Mouse (Mus musculus) MEL (cell line): ENCODE data around the gene Zmiz1. TPM values are rescaled to one million over a fixed set of nuclear protein-coding genes. Genes with fewer than 3 reads are reported as not detected.

Source experiments
- DNase-seq: peaks from one replicate; pipeline ENCODE4 v3.0.0; 2011; ENCODE audit warnings: low read depth, low spot score
- H3K27ac ChIP-seq: 2 replicates; pipeline ENCODE4 v1.5.1; 2012; ENCODE audit warnings: low read depth, mild to moderate bottlenecking, control low read depth, low read length, moderate library complexity; ENCODE audit not compliant: control insufficient read depth
- H3K27me3 ChIP-seq, 2 experiments: fragments of 150-350 bp in 1 of 2; sonication (generic) in 1 of 2; 2 replicates each; pipeline ENCODE4 v1.6.1; 2012; ENCODE audit warnings: low read length in 2 of 2, mild to moderate bottlenecking in 2 of 2, improper control_type of control experiment in 1 of 2, moderate library complexity in 1 of 2; ENCODE audit not compliant: insufficient read depth in 2 of 2, control insufficient read depth in 1 of 2
- H3K36me3 ChIP-seq, 2 experiments: 2 replicates each; pipeline ENCODE4 v1.6.1; 2012 to 2014; ENCODE audit warnings: low read length in 2 of 2, improper control_type of control experiment in 1 of 2, inconsistent platforms in 1 of 2, mild to moderate bottlenecking in 1 of 2; ENCODE audit not compliant: insufficient read depth in 2 of 2, control insufficient read depth in 1 of 2
- H3K4me1 ChIP-seq, 2 experiments: fragments of 150-350 bp in 1 of 2; sonication (generic) in 1 of 2; 2 replicates each; pipeline ENCODE4 v1.6.1; 2012; ENCODE audit warnings: low read length in 2 of 2, improper control_type of control experiment in 1 of 2, mild to moderate bottlenecking in 1 of 2; ENCODE audit not compliant: insufficient read depth in 2 of 2, control insufficient read depth in 1 of 2
- H3K4me3 ChIP-seq, 2 experiments: fragments of 150-350 bp in 1 of 2; sonication (generic) in 1 of 2; 2 replicates each; pipeline ENCODE4 v1.5.1; 2012; ENCODE audit warnings: low read depth in 2 of 2, low read length in 2 of 2, mild to moderate bottlenecking in 2 of 2, moderate library complexity in 2 of 2, control low read depth in 1 of 2, improper control_type of control experiment in 1 of 2; ENCODE audit not compliant: control insufficient read depth in 1 of 2, insufficient read depth in 1 of 2
- H3K79me2 ChIP-seq: 2 replicates; pipeline ENCODE4 v1.6.1; 2012; ENCODE audit warnings: mild to moderate bottlenecking, low read length, moderate library complexity; ENCODE audit not compliant: control insufficient read depth, poor library complexity, insufficient read depth
- H3K9ac ChIP-seq: 2 replicates; pipeline ENCODE4 v1.6.1; 2012; ENCODE audit warnings: low read depth, mild to moderate bottlenecking, control low read depth, low read length, moderate library complexity; ENCODE audit not compliant: control insufficient read depth, poor library complexity, severe bottlenecking
- H3K9me3 ChIP-seq: fragments of 150-350 bp; sonication (generic); replicated peaks from 2 replicates; pipeline ENCODE4 v1.6.1; 2012; ENCODE audit warnings: mild to moderate bottlenecking, low read length, improper control_type of control experiment, moderate library complexity; ENCODE audit not compliant: insufficient read depth
- CHD1 ChIP-seq: IDR thresholded peaks from 2 replicates; pipeline ENCODE4 v1.6.1; 2012; ENCODE audit warnings: low read depth, mild to moderate bottlenecking, inconsistent platforms, low read length, improper control_type of control experiment
- CHD2 ChIP-seq: IDR thresholded peaks from 2 replicates; pipeline ENCODE4 v1.6.1; 2011; ENCODE audit warnings: low read length, improper control_type of control experiment
- ELF1 ChIP-seq: IDR thresholded peaks from 2 replicates; pipeline ENCODE4 v1.6.1; 2014; ENCODE audit warnings: low read depth, mild to moderate bottlenecking, inconsistent platforms, low read length, improper control_type of control experiment, moderate library complexity
- EP300 ChIP-seq, 2 experiments: IDR thresholded peaks; 2 replicates each; pipeline ENCODE4 v1.6.1; 2011; ENCODE audit warnings: improper control_type of control experiment in 2 of 2, low read length in 2 of 2, low read depth in 1 of 2, mild to moderate bottlenecking in 1 of 2
- ETS1 ChIP-seq: IDR thresholded peaks from 2 replicates; pipeline ENCODE4 v1.6.1; 2012; ENCODE audit warnings: low read depth, mild to moderate bottlenecking, inconsistent platforms, low read length, improper control_type of control experiment, moderate library complexity
- GATA1 ChIP-seq: IDR thresholded peaks from 2 replicates; pipeline ENCODE4 v1.6.1; 2011; ENCODE audit warnings: low read depth, low read length, improper control_type of control experiment
- HCFC1 ChIP-seq: IDR thresholded peaks from 2 replicates; pipeline ENCODE4 v1.6.1; 2012; ENCODE audit warnings: low read depth, mild to moderate bottlenecking, inconsistent platforms, low read length, improper control_type of control experiment, moderate library complexity
- KAT2A ChIP-seq: conservative IDR thresholded peaks from 2 replicates; pipeline ENCODE4 v1.6.1; 2012; ENCODE audit warnings: low read depth, low read length, improper control_type of control experiment, inconsistent platforms
- MAFK ChIP-seq: IDR thresholded peaks from 2 replicates; pipeline ENCODE4 v1.6.1; 2011; ENCODE audit warnings: low read depth, mild to moderate bottlenecking, low read length, improper control_type of control experiment, borderline replicate concordance
- MAX ChIP-seq: IDR thresholded peaks from 2 replicates; pipeline ENCODE4 v1.6.1; 2011; ENCODE audit warnings: low read length, improper control_type of control experiment
- MAZ ChIP-seq: IDR thresholded peaks from 2 replicates; pipeline ENCODE4 v1.6.1; 2012; ENCODE audit warnings: low read depth, mild to moderate bottlenecking, inconsistent platforms, low read length, improper control_type of control experiment
- MEF2A ChIP-seq: IDR thresholded peaks from 2 replicates; pipeline ENCODE4 v1.6.1; 2014; ENCODE audit warnings: low read depth, mild to moderate bottlenecking, inconsistent platforms, low read length, improper control_type of control experiment; ENCODE audit not compliant: poor library complexity, insufficient replicate concordance, severe bottlenecking; ENCODE audit errors: extremely low read depth
- MXI1 ChIP-seq: IDR thresholded peaks from 2 replicates; pipeline ENCODE4 v1.6.1; 2011; ENCODE audit warnings: mild to moderate bottlenecking, low read depth, low read length, improper control_type of control experiment
- MYB ChIP-seq: IDR thresholded peaks from 2 replicates; pipeline ENCODE4 v1.6.1; 2011; ENCODE audit warnings: mild to moderate bottlenecking, low read depth, low read length, improper control_type of control experiment
- MYC ChIP-seq: IDR thresholded peaks from 2 replicates; pipeline ENCODE4 v1.6.1; 2011; ENCODE audit warnings: low read depth, mild to moderate bottlenecking, low read length, improper control_type of control experiment, moderate library complexity
- NRF1 ChIP-seq: IDR thresholded peaks from 2 replicates; pipeline ENCODE4 v1.6.1; 2014; ENCODE audit warnings: low read depth, mild to moderate bottlenecking, inconsistent platforms, low read length, improper control_type of control experiment, moderate library complexity; ENCODE audit not compliant: poor library complexity, insufficient read depth, severe bottlenecking
- POLR2AphosphoS2 ChIP-seq: IDR thresholded peaks from 2 replicates; pipeline ENCODE4 v1.6.1; 2011; ENCODE audit warnings: low read length, improper control_type of control experiment
- RCOR1 ChIP-seq: IDR thresholded peaks from 2 replicates; pipeline ENCODE4 v1.6.1; 2012; ENCODE audit warnings: low read depth, mild to moderate bottlenecking, inconsistent platforms, low read length, improper control_type of control experiment
- SIN3A ChIP-seq: IDR thresholded peaks from 2 replicates; pipeline ENCODE4 v1.6.1; 2012; ENCODE audit warnings: low read length, improper control_type of control experiment, inconsistent platforms
- TAL1 ChIP-seq: IDR thresholded peaks from 2 replicates; pipeline ENCODE4 v1.6.1; 2012; ENCODE audit warnings: mild to moderate bottlenecking, inconsistent platforms, low read length, moderate library complexity, mixed read lengths
- TBP ChIP-seq: IDR thresholded peaks from 2 replicates; pipeline ENCODE4 v1.8.0; 2011; ENCODE audit warnings: low read depth, low read length, improper control_type of control experiment
- TCF12 ChIP-seq: IDR thresholded peaks from 2 replicates; pipeline ENCODE4 v1.6.1; 2014; ENCODE audit warnings: low read depth, mild to moderate bottlenecking, inconsistent platforms, low read length, improper control_type of control experiment, moderate library complexity
- UBTF ChIP-seq: IDR thresholded peaks from 2 replicates; pipeline ENCODE4 v1.6.1; 2012; ENCODE audit warnings: low read depth, mild to moderate bottlenecking, inconsistent platforms, low read length, improper control_type of control experiment, moderate library complexity, borderline replicate concordance; ENCODE audit not compliant: insufficient read depth
- USF2 ChIP-seq, 2 experiments: IDR thresholded peaks; 2 replicates each; pipeline ENCODE4 v1.6.1; 2011 to 2012; ENCODE audit warnings: improper control_type of control experiment in 2 of 2, low read length in 2 of 2, borderline replicate concordance in 1 of 2, inconsistent platforms in 1 of 2, low read depth in 1 of 2, mild to moderate bottlenecking in 1 of 2; ENCODE audit not compliant: insufficient read depth in 1 of 2
- ZC3H11A ChIP-seq: IDR thresholded peaks from 2 replicates; pipeline ENCODE4 v1.6.1; 2012; ENCODE audit warnings: low read depth, mild to moderate bottlenecking, inconsistent platforms, low read length, improper control_type of control experiment
- ZKSCAN1 ChIP-seq: IDR thresholded peaks from 2 replicates; pipeline ENCODE4 v1.6.1; 2012; ENCODE audit warnings: low read depth, mild to moderate bottlenecking, inconsistent platforms, low read length, improper control_type of control experiment, moderate library complexity
- ZMIZ1 ChIP-seq: IDR thresholded peaks from 2 replicates; pipeline ENCODE4 v1.6.1; 2012; ENCODE audit warnings: low read depth, mild to moderate bottlenecking, inconsistent platforms, low read length, improper control_type of control experiment, moderate library complexity
- polyA plus RNA-seq, 2 experiments: library from polyadenylated mRNA; stranded (reverse) in 1 of 2; unstranded in 1 of 2; fragments of >175 nt in 1 of 2; fragments of >200 nt in 1 of 2; gene quantifications; 2 replicates each; pipeline versions ENCODE4 v1.2.1 to v1.2.4; 2012; ENCODE audit warnings: low replicate concordance in 2 of 2, low read depth in 1 of 2; ENCODE audit not compliant: insufficient read length in 2 of 2, insufficient read depth in 1 of 2, missing spikeins in 1 of 2
- total RNA-seq: library from RNA; depleted of rRNA; stranded (reverse); fragments of 300-350 nt; gene quantifications from 2 replicates; pipeline ENCODE4 v1.2.3, GENCODE M21; 2012

The Zmiz1 gene
- total and polyA plus RNA-seq, 3 experiments, result 2.7 to 19.9 TPM; not detected in 1

DNA sequence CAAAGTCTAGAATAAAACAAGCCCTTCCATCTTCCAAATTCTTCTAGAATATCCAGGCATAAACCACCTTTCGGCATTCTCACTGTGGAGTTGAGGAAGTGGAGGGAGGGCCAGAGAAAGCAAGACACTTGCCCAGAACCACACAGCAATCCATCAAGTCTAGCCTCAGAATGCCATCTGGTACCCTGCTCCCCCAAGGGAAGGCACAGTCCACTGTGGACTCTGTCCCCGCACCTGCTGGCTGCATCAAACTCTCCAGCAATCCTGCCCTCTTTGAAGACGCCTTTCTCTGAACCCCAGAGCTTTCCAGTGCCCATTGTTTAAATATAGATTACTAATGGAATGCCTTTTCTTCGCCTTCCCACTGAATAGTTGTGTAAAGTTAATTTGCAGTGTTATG is 62.5 kb downstream of the Zmiz1 start:
- no peaks in the 10 kb centered on the region for H3K27me3 ChIP-seq
- peaks cover 18 to 50% of the 10 kb centered on the region in 2 experiments for H3K4me1 ChIP-seq
- H3K4me3 ChIP-seq, result no peak overlapping the region
- no peaks in the 10 kb centered on the region for H3K9me3 ChIP-seq
- peaks cover 0 to 34% of the 10 kb centered on the region in 2 experiments; a peak in 2 of 4 replicates for H3K36me3 ChIP-seq
- H3K79me2 ChIP-seq, result no peaks in the 10 kb centered on the region; the same call in 1 of the 2 replicates
- TF ChIP-seq CHD1 (no peak), TBP (no peak), TCF12 (no peak), ZMIZ1 (no peak), SIN3A (no peak), USF2 (IDR thresholded peaks at IDR 0.05; ENCODE audit: borderline replicate concordance in 1 of 2, insufficient read depth in 1 of 2, low read depth in 1 of 2, low read length in 2 of 2) (no peak), ETS1 (no peak), HCFC1 (no peak), UBTF (no peak), MEF2A (no peak), MYC (no peak), MAZ (no peak), MAX (no peak), CHD2 (no peak), POLR2AphosphoS2 (no peak), NRF1 (no peak)
- H3K27ac ChIP-seq, result no peak overlapping the region
- H3K9ac ChIP-seq, result no peak overlapping the region
- DNase-seq, result no peak

DNA sequence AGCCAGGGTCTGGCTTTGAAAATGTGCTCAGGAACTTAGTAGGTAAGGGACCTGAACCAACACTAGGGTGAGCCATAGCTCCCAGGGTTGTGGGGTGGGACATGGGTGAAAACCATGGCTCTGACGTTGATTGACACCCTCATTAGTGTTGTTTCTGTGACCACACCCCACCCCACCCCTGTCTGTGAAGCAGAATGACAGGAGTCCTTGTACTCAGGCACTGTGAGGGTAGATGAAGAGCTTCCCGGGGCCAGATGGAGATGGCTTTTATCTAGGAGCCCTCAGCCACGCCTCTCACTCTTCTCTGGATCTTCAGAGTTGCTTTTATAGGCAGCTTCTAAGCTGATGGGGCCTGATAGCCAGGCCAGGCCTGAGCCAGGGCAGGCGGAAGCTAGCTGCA is 63.4 kb downstream of the Zmiz1 start:
- Histone ChIP-seq H3K9ac (peak overlapping the region; percentile 15), H3K36me3 (peaks cover 0 to 28% of the 10 kb centered on the region in 2 experiments; a peak in 2 of 4 replicates), H3K27me3 (no peaks in the 10 kb centered on the region), H3K27ac (peak overlapping the region; percentile 77), H3K79me2 (no peaks in the 10 kb centered on the region), H3K4me3 (no peak overlapping the region), H3K4me1 (peaks cover 17 to 47% of the 10 kb centered on the region in 2 experiments), H3K9me3 (no peaks in the 10 kb centered on the region)
- TF ChIP-seq ZC3H11A (no peak), TAL1 (peak; percentile 73), MYB (no peak), ETS1 (peak; percentile 64; the same call in 1 of the 2 replicates), MYC (0 out of 2 replicates have a peak, but pooled peaks have one; percentile 30), MAX (0 out of 2 replicates have a peak, but pooled peaks have one; percentile 21), HCFC1 (peak; percentile 30; the same call in 1 of the 2 replicates), POLR2AphosphoS2 (no peak), MAFK (no peak), ELF1 (no peak), UBTF (no peak), ZKSCAN1 (no peak), EP300 (IDR thresholded peaks at IDR 0.05; ENCODE audit: low read depth in 1 of 2, low read length in 2 of 2) (peak in 1 of 2 experiments; percentile 63; a peak in 3 of 4 replicates), SIN3A (peak; percentile 76), MXI1 (peak; percentile 39; the same call in 1 of the 2 replicates), NRF1 (no peak), GATA1 (peak; percentile 74), TBP (peak; percentile 67), TCF12 (no peak; the same call in 1 of the 2 replicates), KAT2A (no peak), RCOR1 (0 out of 2 replicates have a peak, but pooled peaks have one; percentile 44)
- peak; percentile 91 for DNase-seq
